Mouse (Mus musculus) hindbrain, embryonic 16.5 days (tissue): ENCODE data around the gene Prom2. TPM values are rescaled to one million over a fixed set of nuclear protein-coding genes. Genes with fewer than 3 reads are reported as not detected.

Source experiments
- ATAC-seq: fragments of 200-750 bp; cut with Nextera tagmentation; 2 replicates; pipeline ENCODE4 v1.8.0; 2017; ENCODE audit warnings: moderate TSS enrichment, moderate library complexity
- H3K27ac ChIP-seq: fragments of 300-500 bp; sonication (generic); 2 replicates; pipeline ENCODE4 v1.5.1; 2014; ENCODE audit warnings: low read depth, mild to moderate bottlenecking, control low read depth, low read length, moderate library complexity
- H3K27me3 ChIP-seq: fragments of 300-500 bp; sonication (generic); replicated peaks from 2 replicates; pipeline ENCODE4 v1.6.1; 2014; ENCODE audit warnings: low read length; ENCODE audit not compliant: control insufficient read depth, insufficient read depth
- H3K36me3 ChIP-seq: fragments of 300-500 bp; sonication (generic); 2 replicates; pipeline ENCODE4 v1.6.1; 2014; ENCODE audit warnings: mild to moderate bottlenecking, low read length, moderate library complexity, mixed read lengths; ENCODE audit not compliant: control insufficient read depth, insufficient read depth
- H3K4me1 ChIP-seq: fragments of 300-500 bp; sonication (generic); 2 replicates; pipeline ENCODE4 v1.6.1; 2014; ENCODE audit warnings: low read depth, low read length; ENCODE audit not compliant: control insufficient read depth, insufficient read depth
- H3K4me2 ChIP-seq: fragments of 300-500 bp; sonication (generic); 2 replicates; pipeline ENCODE4 v1.6.1; 2014; ENCODE audit warnings: mild to moderate bottlenecking, low read length, control low read depth, moderate library complexity
- H3K4me3 ChIP-seq: fragments of 300-500 bp; sonication (generic); 2 replicates; pipeline ENCODE4 v1.5.1; 2014; ENCODE audit warnings: mild to moderate bottlenecking, low read length, control low read depth, moderate library complexity
- H3K9ac ChIP-seq: fragments of 300-500 bp; sonication (generic); 2 replicates; pipeline ENCODE4 v1.6.1; 2014; ENCODE audit warnings: low read depth, mild to moderate bottlenecking, control low read depth, low read length, moderate library complexity
- H3K9me3 ChIP-seq: fragments of 300-500 bp; sonication (generic); 2 replicates; pipeline ENCODE4 v1.6.1; 2014; ENCODE audit warnings: mild to moderate bottlenecking, low read length, moderate library complexity; ENCODE audit not compliant: control insufficient read depth
- WGBS: fragments of 180-500 bp; shearing (Covaris S2); extraction: QIAGEN DNeasy Blood & Tissue Kit; methylation state at CpG from one replicate; pipeline ENCODE4 v1.1.7; 2014; 5-methylcytosine and 5-hydroxymethylcytosine counted together
- polyA plus RNA-seq: library from polyadenylated mRNA; unstranded; fragments of >200 nt; fragmentation: Nextera tagmentation; extraction: Ambion mirVana; gene quantifications from 2 replicates; pipeline ENCODE4 v1.2.1, GENCODE M21; 2015

The Prom2 gene
- polyA plus RNA-seq, 1 experiment from 2014 or later: 0.06 TPM

- H3K27ac ChIP-seq: no peak overlapping the region
- H3K4me2 ChIP-seq: peak overlapping the region; percentile 80
- peak overlapping the region; percentile 51 for H3K9ac ChIP-seq
- ATAC-seq: peak; percentile 6; the same call in 1 of the 2 replicates
- no peaks in the 10 kb centered on the region for H3K36me3 ChIP-seq
- under 1% methylated on average over 46 of the region's 59 CpGs for WGBS
- no peaks in the 10 kb centered on the region for H3K9me3 ChIP-seq
- peak overlapping the region; percentile 41 for H3K4me3 ChIP-seq
- peaks cover 45% of the 10 kb centered on the region for H3K27me3 ChIP-seq
- peaks cover 22% of the 10 kb centered on the region for H3K4me1 ChIP-seq
These were observed 59.3 kb downstream of the Prom2 start for GRCm38 (mm10) chr2:127481841-127482532.

GRCm38 (mm10) chr2:127479763-127480162, 61.5 kb downstream of the Prom2 start:
- Histone ChIP-seq H3K4me3 (no peak overlapping the region), H3K9me3 (no peaks in the 10 kb centered on the region), H3K27me3 (peaks cover 35% of the 10 kb centered on the region), H3K27ac (no peak overlapping the region), H3K9ac (no peak overlapping the region), H3K4me1 (peaks cover 22% of the 10 kb centered on the region), H3K4me2 (no peak overlapping the region), H3K36me3 (no peaks in the 10 kb centered on the region)
- ATAC-seq: no peak
- WGBS: 70% methylated on average over 10 of the region's 10 CpGs

- H3K9ac ChIP-seq: no peak overlapping the region
- no peak for ATAC-seq
- no peaks in the 10 kb centered on the region for H3K9me3 ChIP-seq
- H3K36me3 ChIP-seq: no peaks in the 10 kb centered on the region
- peaks cover 30% of the 10 kb centered on the region for H3K27me3 ChIP-seq
- H3K27ac ChIP-seq: no peak overlapping the region
- no peak overlapping the region for H3K4me3 ChIP-seq
- no peak overlapping the region for H3K4me2 ChIP-seq
- peaks cover 16% of the 10 kb centered on the region for H3K4me1 ChIP-seq
- WGBS: 71% methylated on average over 4 of the region's 4 CpGs
These were observed 62.1 kb downstream of the Prom2 start for GRCm38 (mm10) chr2:127479210-127479609.

Other genes with a start within 250 kb of the Prom2 start
- gene Dusp2, start 205.3 kb downstream of the Prom2 start, polyA plus RNA-seq: 14.9 and 17.1 TPM in 2 replicates
- not detected in 2 replicates for gene Astl, start 202.8 kb downstream of the Prom2 start, polyA plus RNA-seq
- 0.72 and 0.90 TPM in 2 replicates for gene Adra2b, start 178.3 kb downstream of the Prom2 start, polyA plus RNA-seq
- 0.25 and 0.28 TPM in 2 replicates for gene Gpat2, start 116.3 kb downstream of the Prom2 start, polyA plus RNA-seq
- 31.4 and 32.9 TPM in 2 replicates for gene Fahd2a, start 96.9 kb downstream of the Prom2 start, polyA plus RNA-seq
- 15.4 and 20.0 TPM in 2 replicates for gene Kcnip3, start 19.4 kb downstream of the Prom2 start, polyA plus RNA-seq
- 6.3 and 6.4 TPM in 2 replicates for gene Zfp661, start 45.6 kb upstream of the Prom2 start, polyA plus RNA-seq
- 126 and 133 TPM in 2 replicates for gene Mrps5, start 45.8 kb upstream of the Prom2 start, polyA plus RNA-seq
- gene Mal, start 115.2 kb upstream of the Prom2 start, polyA plus RNA-seq: 3.7 and 3.8 TPM in 2 replicates
- gene Mall, start 188.5 kb upstream of the Prom2 start, polyA plus RNA-seq: 1.3 and 1.5 TPM in 2 replicates
- 14.7 and 17.8 TPM in 2 replicates for gene Nphp1, start 247.4 kb upstream of the Prom2 start, polyA plus RNA-seq